ENCODE assay signal across 21 mouse cellular contexts in the genomic region with DNA sequence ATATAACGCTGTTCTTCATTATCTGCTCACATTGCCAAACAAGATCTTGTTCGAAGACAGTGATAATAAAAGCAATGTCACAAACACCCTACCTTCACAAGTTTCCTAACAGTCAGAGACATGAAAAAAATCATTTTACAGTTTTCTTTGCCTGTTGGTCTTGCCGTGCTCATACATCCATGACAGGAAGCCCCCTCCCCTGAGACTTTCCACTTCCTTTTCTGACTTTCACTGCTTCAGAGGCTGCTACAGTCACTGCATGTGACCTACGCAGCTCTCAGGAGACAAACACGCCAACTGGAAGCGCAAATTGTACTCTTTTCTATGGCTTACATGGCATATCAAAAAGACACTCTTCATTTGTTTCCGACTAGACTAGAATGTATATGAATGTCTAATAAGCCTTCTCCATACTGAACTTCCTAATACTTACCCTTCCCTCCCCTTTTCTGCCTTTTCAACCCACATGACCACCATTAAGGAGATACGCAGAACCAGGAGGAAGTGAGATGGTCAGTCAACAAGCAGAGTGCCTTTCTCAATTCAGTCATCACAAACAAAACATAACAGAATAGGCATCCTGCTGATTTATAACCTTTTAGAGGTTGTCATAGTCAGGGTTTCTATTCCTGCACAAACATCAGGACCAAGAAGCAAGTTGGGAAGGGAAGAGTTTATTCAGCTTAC. TPM values are rescaled to one million over a fixed set of nuclear protein-coding genes. Genes with fewer than 3 reads are reported as not detected.
DNase-seq lines count a peak whose midpoint lies in the region; ATAC-seq and TF ChIP-seq lines count a peak whose summit lies in the region.
"Had no signal": no experiment of that assay in that cellular context is flagged by ENCODE, and none has a peak within 500 bp of the region (broad histone marks: within the 10 kb centered on the region; RNA-seq: fewer than 3 reads in every experiment).

No protein-coding gene starts in this region.

- peaks cover 1% of the 10 kb centered on the region; the same call in 1 of the 2 replicates for H3K36me3 ChIP-seq in spleen, adult 2 months (ENCODE audit: control insufficient read depth, insufficient read depth, low read length)
- H3K36me3 ChIP-seq: embryonic facial prominence, embryonic 10.5 days; forebrain, embryonic 12.5 days; heart, embryonic 13.5 days; limb, embryonic 15.5 days; liver, embryonic 15.5 days; midbrain, embryonic 10.5 days had no signal

- H3K4me3 ChIP-seq in spleen, adult 2 months (ENCODE audit: extremely low read depth, insufficient read depth, insufficient read length): no peak overlapping the region
- H3K4me3 ChIP-seq: embryonic facial prominence, embryonic 10.5 days; forebrain, embryonic 12.5 days; heart, embryonic 13.5 days; limb, embryonic 15.5 days; liver, embryonic 15.5 days; midbrain, embryonic 10.5 days had no signal

- peak overlapping the region; percentile 33 for H3K27ac ChIP-seq in spleen, adult 2 months (ENCODE audit: insufficient read depth, low read length)
- H3K27ac ChIP-seq: embryonic facial prominence, embryonic 10.5 days; forebrain, embryonic 12.5 days; heart, embryonic 13.5 days; hindbrain, postnatal 0 days; limb, embryonic 15.5 days; liver, embryonic 15.5 days; midbrain, embryonic 10.5 days had no signal

- 47% methylated on average over 8 of the region's 8 CpGs for WGBS in spleen, adult 2 months

- DNase-seq in B cell, adult 2 months: peak; percentile 74 to 82
- peak; percentile 57 to 83 for DNase-seq in spleen, adult 2 months (ENCODE audit: low read depth in 1 of 2, low spot score in 2 of 2)
- DNase-seq in c-Kit-positive CD71-positive TER-119-positive erythroid progenitor cells, embryonic 14.5 days (ENCODE audit: low spot score): no peak
- DNase-seq in MN1 (ENCODE audit: low spot score): no peak
- no peak for DNase-seq in left cerebral cortex, adult 8-10 months (ENCODE audit: low spot score in 2 of 2)
- DNase-seq: adrenal gland, adult 8-10 months; cerebellum, adult 18-20 months; cerebellum, postnatal 36 days; heart, postnatal 4 days; kidney, adult 18-20 months; kidney, postnatal 10 days had no signal

- ATAC-seq in CD4-positive, CD25-positive, alpha-beta regulatory T cell, adult 4 months: peak; percentile 88
- ATAC-seq in inflammation-experienced regulatory T-cells, adult 6 months: peak; percentile 90
- no peak for ATAC-seq in erythroblast, adult 5-6 weeks (replicated peaks; ENCODE audit: low FRiP score, poor library complexity, severe bottlenecking)
- ATAC-seq: hindbrain, postnatal 0 days had no signal

- peaks cover 2% of the 10 kb centered on the region; the same call in 1 of the 2 replicates for H3K4me1 ChIP-seq in spleen, adult 2 months (ENCODE audit: control insufficient read depth, insufficient read depth, insufficient read length)
- H3K4me1 ChIP-seq: embryonic facial prominence, embryonic 10.5 days; forebrain, embryonic 12.5 days; heart, embryonic 13.5 days; limb, embryonic 15.5 days; liver, embryonic 15.5 days; midbrain, embryonic 10.5 days had no signal

- TF ChIP-seq CTCF in spleen, adult 2 months (IDR thresholded peaks at IDR 0.05; ENCODE audit: extremely low read depth, insufficient read depth, insufficient read length, insufficient replicate concordance): no peak

- no peaks in the 10 kb centered on the region for H3K27me3 ChIP-seq in spleen, adult 2 months (ENCODE audit: control insufficient read depth, insufficient read depth, low read length)
- H3K27me3 ChIP-seq: heart, embryonic 13.5 days; limb, embryonic 15.5 days; liver, embryonic 15.5 days had no signal

- TF ChIP-seq POLR2A in spleen, adult 2 months (IDR thresholded peaks at IDR 0.05; ENCODE audit: low read depth, low read length): no peak

RNA-seq across cellular contexts. Expression of a gene that starts 16.7 kb away (rescaled TPM):
- polyA plus RNA-seq in CD4-positive, CD25-positive, alpha-beta regulatory T cell, adult 4 months (2017; shearing (Covaris generic)): 1 to 10 TPM in 1 of 2 experiments, under 1 TPM in 1; 0.38 to 2.2 TPM
- 1 to 10 TPM in 2 of 3 experiments, under 1 TPM in 1; 0.54 to 1.2 (median 1.1) TPM for polyA plus RNA-seq in inflammation-experienced regulatory T-cells, adult 6 months (2017; shearing (Covaris generic))
- polyA plus RNA-seq in spleen, adult 2 months (2012; rRNA removed): 12.5 and 14.4 TPM in 2 replicates
- total RNA-seq in left cerebral cortex, adult 8-10 months (2022): 1 to 10 TPM in 3 of 4 experiments, under 1 TPM in 1; 0.97 to 2.0 (median 1.6) TPM
- 11.9 and 14.2 TPM in 2 replicates for total RNA-seq in erythroblast, adult 5-6 weeks (2015; ENCODE audit: low replicate concordance)
- total RNA-seq in erythroblast, adult 5-6 weeks (2017; ENCODE audit: low replicate concordance): 4.6 and 16.4 TPM in 2 replicates

RNA-seq across cellular contexts. Expression of a gene that starts 18.8 kb away (rescaled TPM):
- polyA plus RNA-seq in CD4-positive, CD25-positive, alpha-beta regulatory T cell, adult 4 months (2017; shearing (Covaris generic)): 100 to 1,000 TPM; 553 to 695 TPM
- 100 to 1,000 TPM; 370 to 723 (median 685) TPM for polyA plus RNA-seq in inflammation-experienced regulatory T-cells, adult 6 months (2017; shearing (Covaris generic))
- 89.6 and 117 TPM in 2 replicates for polyA plus RNA-seq in spleen, adult 2 months (2012; rRNA removed)
- 100 to 1,000 TPM; 108 to 148 (median 130) TPM for total RNA-seq in left cerebral cortex, adult 8-10 months (2022)
- total RNA-seq in erythroblast, adult 5-6 weeks (2015; ENCODE audit: low replicate concordance): 266 and 403 TPM in 2 replicates
- 548 and 594 TPM in 2 replicates for total RNA-seq in erythroblast, adult 5-6 weeks (2017; ENCODE audit: low replicate concordance)

RNA-seq across cellular contexts. Expression of a gene that starts 25.0 kb away (rescaled TPM):
- polyA plus RNA-seq in CD4-positive, CD25-positive, alpha-beta regulatory T cell, adult 4 months (2017; shearing (Covaris generic)): 10 to 100 TPM; 28.8 to 36.1 TPM
- 10 to 100 TPM; 26.3 to 31.8 (median 30.4) TPM for polyA plus RNA-seq in inflammation-experienced regulatory T-cells, adult 6 months (2017; shearing (Covaris generic))
- polyA plus RNA-seq in spleen, adult 2 months (2012; rRNA removed): 0.60 and 0.62 TPM in 2 replicates
- 10 to 100 TPM; 12.2 to 16.4 (median 15.2) TPM for total RNA-seq in left cerebral cortex, adult 8-10 months (2022)
- total RNA-seq in erythroblast, adult 5-6 weeks (2015; ENCODE audit: low replicate concordance): 13.6 and 29.4 TPM in 2 replicates
- 10.9 and 15.2 TPM in 2 replicates for total RNA-seq in erythroblast, adult 5-6 weeks (2017; ENCODE audit: low replicate concordance)

RNA-seq across cellular contexts. Expression of a gene that starts 34.2 kb away (rescaled TPM):
- 1 to 10 TPM; 3.4 to 4.9 TPM for polyA plus RNA-seq in CD4-positive, CD25-positive, alpha-beta regulatory T cell, adult 4 months (2017; shearing (Covaris generic))
- 1 to 10 TPM; 3.1 to 5.2 (median 3.5) TPM for polyA plus RNA-seq in inflammation-experienced regulatory T-cells, adult 6 months (2017; shearing (Covaris generic))
- polyA plus RNA-seq in spleen, adult 2 months (2012; rRNA removed): 0.66 and 0.96 TPM in 2 replicates
- total RNA-seq in left cerebral cortex, adult 8-10 months (2022): 10 to 100 TPM; 10.1 to 12.1 (median 11.9) TPM
- 2.1 and 3.3 TPM in 2 replicates for total RNA-seq in erythroblast, adult 5-6 weeks (2015; ENCODE audit: low replicate concordance)
- total RNA-seq in erythroblast, adult 5-6 weeks (2017; ENCODE audit: low replicate concordance): 2.2 and 4.0 TPM in 2 replicates

RNA-seq across cellular contexts. Expression of a gene that starts 34.3 kb away (rescaled TPM):
- 100 to 1,000 TPM in 1 of 2 experiments, 10 to 100 TPM in 1; 93.8 to 139 TPM for polyA plus RNA-seq in CD4-positive, CD25-positive, alpha-beta regulatory T cell, adult 4 months (2017; shearing (Covaris generic))
- polyA plus RNA-seq in inflammation-experienced regulatory T-cells, adult 6 months (2017; shearing (Covaris generic)): 100 to 1,000 TPM in 1 of 3 experiments, 10 to 100 TPM in 2; 96.0 to 102 (median 98.8) TPM
- polyA plus RNA-seq in spleen, adult 2 months (2012; rRNA removed): 6.1 and 6.3 TPM in 2 replicates
- total RNA-seq in left cerebral cortex, adult 8-10 months (2022): 100 to 1,000 TPM; 157 to 169 (median 162) TPM
- 36.5 and 47.0 TPM in 2 replicates for total RNA-seq in erythroblast, adult 5-6 weeks (2015; ENCODE audit: low replicate concordance)
- 76.8 and 92.0 TPM in 2 replicates for total RNA-seq in erythroblast, adult 5-6 weeks (2017; ENCODE audit: low replicate concordance)

Comparison
In these comparisons a context has a peak if more than half of its experiments do, and no peak if none do; other contexts are left out.
1. DNase-seq: peak in B cell, adult 2 months (2 of 2) and spleen, adult 2 months (2 of 2); none in c-Kit-positive CD71-positive TER-119-positive erythroid progenitor cells, embryonic 14.5 days (single experiment), MN1 (single experiment) and left cerebral cortex, adult 8-10 months (0 of 2).
2. RNA of a gene that starts 25.0 kb away (polyA plus RNA-seq): 28.8 to 36.1 TPM in CD4-positive, CD25-positive, alpha-beta regulatory T cell, adult 4 months and 26.3 to 31.8 TPM in inflammation-experienced regulatory T-cells, adult 6 months; 0.60 to 0.62 TPM in spleen, adult 2 months; every median in the first group is over 10 times any median in the second.